Mouse (Mus musculus) forebrain, embryonic 14.5 days (tissue): ENCODE results near the gene Pax7. TPM values are rescaled to one million over a fixed set of nuclear protein-coding genes. Genes with fewer than 3 reads are reported as not detected.

Source experiments
- ATAC-seq: fragments of 200-750 bp; cut with Nextera tagmentation; 2 replicates; pipeline ENCODE4 v1.8.0; 2017; ENCODE audit warnings: mild to moderate bottlenecking, moderate library complexity
- DNase-seq: peaks from one replicate; pipeline ENCODE4 v3.0.0-alpha.2; 2015; ENCODE audit warnings: low spot score
- H3K27ac ChIP-seq: fragments of 300-500 bp; sonication (generic); 2 replicates; pipeline ENCODE4 v1.5.1; 2014; ENCODE audit warnings: low read depth, mild to moderate bottlenecking, control low read depth, low read length, moderate library complexity
- H3K27me3 ChIP-seq: fragments of 300-500 bp; sonication (generic); replicated peaks from 2 replicates; pipeline ENCODE4 v1.6.1; 2014; ENCODE audit warnings: low read length, control low read depth, mixed read lengths; ENCODE audit not compliant: control insufficient read depth, insufficient read depth
- H3K36me3 ChIP-seq: fragments of 300-500 bp; sonication (generic); 2 replicates; pipeline ENCODE4 v1.6.1; 2014; ENCODE audit warnings: low read length, control low read depth; ENCODE audit not compliant: control insufficient read depth, insufficient read depth
- H3K4me1 ChIP-seq: fragments of 300-500 bp; sonication (generic); 2 replicates; pipeline ENCODE4 v1.6.1; 2014; ENCODE audit warnings: antibody characterized with exemption, low read length, control low read depth; ENCODE audit not compliant: control insufficient read depth, insufficient read depth
- H3K4me2 ChIP-seq: fragments of 300-500 bp; sonication (generic); 2 replicates; pipeline ENCODE4 v1.6.1; 2014; ENCODE audit warnings: mild to moderate bottlenecking, control low read depth, low read length
- H3K4me3 ChIP-seq: fragments of 300-500 bp; sonication (generic); 2 replicates; pipeline ENCODE4 v1.5.1; 2014; ENCODE audit warnings: low read depth, low read length, control low read depth
- H3K9ac ChIP-seq: fragments of 300-500 bp; sonication (generic); 2 replicates; pipeline ENCODE4 v1.6.1; 2014; ENCODE audit warnings: mild to moderate bottlenecking, low read length, control low read depth, moderate library complexity
- H3K9me3 ChIP-seq: fragments of 300-500 bp; sonication (generic); replicated peaks from 2 replicates; pipeline ENCODE4 v1.6.1; 2016; ENCODE audit warnings: low read length, control low read depth, mixed read lengths; ENCODE audit not compliant: control insufficient read depth
- WGBS: fragments of 180-500 bp; shearing (Covaris S2); extraction: QIAGEN DNeasy Blood & Tissue Kit; methylation state at CpG from one replicate; pipeline ENCODE4 v1.1.7; 2014; 5-methylcytosine and 5-hydroxymethylcytosine counted together
- polyA plus RNA-seq: library from polyadenylated mRNA; unstranded; fragments of >200 nt; fragmentation: Nextera tagmentation; extraction: Ambion mirVana; gene quantifications from 2 replicates; pipeline ENCODE4 v1.2.1, GENCODE M21; 2014

Pax7 gene
- polyA plus RNA-seq, 1 experiment from 2014 or later = 0.06 TPM

DNA sequence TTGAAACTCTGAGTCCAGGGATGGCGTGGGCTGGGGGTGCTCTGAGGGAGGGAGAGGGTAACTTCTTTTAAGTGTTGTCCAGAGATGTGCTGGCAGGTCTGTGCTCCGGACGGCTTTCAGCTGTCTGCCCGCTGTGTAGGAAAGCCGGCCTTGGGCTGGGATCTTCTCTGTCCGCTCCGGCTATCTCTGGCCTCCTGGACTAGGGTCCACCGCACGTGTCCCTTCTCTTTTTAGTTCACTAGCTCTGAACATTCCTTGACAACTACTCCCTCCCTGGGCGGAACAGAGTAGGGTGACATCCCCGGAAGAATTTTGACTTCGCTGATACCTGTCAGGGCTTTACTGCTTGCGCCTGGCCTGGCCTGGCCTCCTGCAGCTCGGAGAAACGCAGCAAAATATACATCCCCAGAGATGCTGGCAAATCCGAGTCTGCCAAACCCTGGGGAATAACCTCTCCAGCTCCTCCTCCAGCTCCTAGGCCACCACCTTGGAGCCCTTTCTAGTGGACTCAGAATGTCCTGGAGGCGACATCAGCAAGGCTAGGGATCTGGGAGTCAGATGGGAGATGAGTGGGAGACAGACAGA is 581 bp upstream of the Pax7 start:
- no peak overlapping the region for H3K9ac ChIP-seq

GRCm38 (mm10) chr4:139832281-139833035 is 870 bp downstream of the Pax7 start:
- WGBS = under 1% methylated on average over 55 of the region's 55 CpGs
- Histone ChIP-seq H3K9me3 (no peaks in the 10 kb centered on the region), H3K4me2 (peak overlapping the region; percentile 37), H3K4me1 (peaks cover 2% of the 10 kb centered on the region; the same call in 1 of the 2 replicates), H3K9ac (no peak overlapping the region), H3K27ac (no peak overlapping the region), H3K4me3 (peak overlapping the region; percentile 6; the same call in 1 of the 2 replicates), H3K27me3 (peaks cover 97% of the 10 kb centered on the region), H3K36me3 (no peaks in the 10 kb centered on the region)
- ATAC-seq = no peak
- DNase-seq = no peak

More for the DNA sequence above, 581 bp upstream of the Pax7 start:
- Histone ChIP-seq H3K36me3 (no peaks in the 10 kb centered on the region), H3K27me3 (peaks cover 97% of the 10 kb centered on the region), H3K27ac (no peak overlapping the region), H3K4me2 (no peak overlapping the region), H3K9me3 (no peaks in the 10 kb centered on the region), H3K4me1 (peaks cover 2% of the 10 kb centered on the region; the same call in 1 of the 2 replicates), H3K4me3 (no peak overlapping the region)
- ATAC-seq (no peak), DNase-seq (no peak)
- WGBS = 9% methylated on average over 17 of the region's 17 CpGs

DNA sequence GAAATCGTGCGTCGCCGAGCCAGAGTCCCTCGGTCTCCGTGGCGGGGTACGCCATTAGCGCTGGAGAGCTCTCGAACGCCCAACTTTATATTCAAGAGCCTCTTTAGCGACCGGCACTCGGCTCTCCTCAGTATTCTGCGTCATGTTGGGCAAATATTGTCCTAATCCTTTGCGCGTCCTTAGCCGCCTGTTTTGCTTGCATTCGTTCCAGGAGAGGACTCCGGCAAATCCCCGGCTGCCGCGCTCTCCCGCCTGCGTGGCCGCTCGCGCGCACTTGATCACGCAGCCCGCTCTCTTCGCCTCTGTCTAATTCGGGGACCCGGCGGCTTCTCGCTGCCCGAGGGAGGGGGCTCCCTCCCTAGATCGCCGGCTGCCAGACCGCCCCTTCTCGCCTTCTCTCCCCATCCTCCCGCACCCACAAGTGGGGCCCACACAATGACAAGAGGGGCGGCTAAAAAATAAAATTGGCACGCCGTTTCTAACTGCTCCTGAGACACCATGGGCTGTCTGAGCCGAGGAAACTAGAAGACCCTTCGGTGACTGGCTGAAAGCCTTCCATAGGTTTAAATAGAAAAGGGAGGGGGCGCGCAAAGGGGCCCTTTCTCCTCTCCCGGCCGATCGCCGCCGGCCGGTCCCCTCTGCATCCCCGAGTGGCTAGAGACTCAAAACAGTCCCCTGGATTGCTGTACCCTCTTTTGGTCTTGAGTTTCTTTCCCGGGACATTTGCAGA is 1.7 kb downstream of the Pax7 start:
- Histone ChIP-seq H3K4me3 (no peak overlapping the region), H3K9me3 (no peaks in the 10 kb centered on the region), H3K4me2 (peak overlapping the region; percentile 14; the same call in 1 of the 2 replicates), H3K27me3 (peaks cover 98% of the 10 kb centered on the region), H3K36me3 (no peaks in the 10 kb centered on the region), H3K9ac (no peak overlapping the region), H3K4me1 (peaks cover 2% of the 10 kb centered on the region; the same call in 1 of the 2 replicates), H3K27ac (no peak overlapping the region)
- DNase-seq = no peak
- ATAC-seq = no peak
- under 1% methylated on average over 57 of the region's 57 CpGs for WGBS

- no peaks in the 10 kb centered on the region for H3K36me3 ChIP-seq
- ATAC-seq = no peak
- H3K27me3 ChIP-seq = peaks cover 99% of the 10 kb centered on the region
- 1% methylated on average over 24 of the region's 24 CpGs for WGBS
- no peaks in the 10 kb centered on the region for H3K9me3 ChIP-seq
- no peak overlapping the region for H3K4me2 ChIP-seq
- H3K27ac ChIP-seq = no peak overlapping the region
- no peak overlapping the region for H3K4me3 ChIP-seq
- no peak overlapping the region for H3K9ac ChIP-seq
- H3K4me1 ChIP-seq = peaks cover 2% of the 10 kb centered on the region; the same call in 1 of the 2 replicates
- DNase-seq = no peak
These were observed 2.5 kb downstream of the Pax7 start for GRCm38 (mm10) chr4:139830581-139831387.

GRCm38 (mm10) chr4:139830053-139830452 is 3.3 kb downstream of the Pax7 start:
- 5% methylated on average over 14 of the region's 14 CpGs for WGBS
- ATAC-seq (no peak), DNase-seq (no peak)
- no peak overlapping the region for H3K27ac ChIP-seq
- H3K4me2 ChIP-seq = no peak overlapping the region
- H3K9me3 ChIP-seq = no peaks in the 10 kb centered on the region
- H3K36me3 ChIP-seq = no peaks in the 10 kb centered on the region
- H3K27me3 ChIP-seq = peaks cover 99% of the 10 kb centered on the region
- H3K9ac ChIP-seq = no peak overlapping the region
- no peak overlapping the region for H3K4me3 ChIP-seq
- H3K4me1 ChIP-seq = peaks cover 2% of the 10 kb centered on the region; the same call in 1 of the 2 replicates

- H3K4me1 ChIP-seq = peaks cover 3% of the 10 kb centered on the region
- H3K9ac ChIP-seq = no peak overlapping the region
- no peaks in the 10 kb centered on the region for H3K9me3 ChIP-seq
- no peak overlapping the region for H3K27ac ChIP-seq
- no peaks in the 10 kb centered on the region for H3K36me3 ChIP-seq
- H3K4me2 ChIP-seq = no peak overlapping the region
- peaks cover 99% of the 10 kb centered on the region for H3K27me3 ChIP-seq
- 10% methylated on average over 16 of the region's 16 CpGs for WGBS
- DNase-seq (no peak), ATAC-seq (no peak)
- H3K4me3 ChIP-seq = no peak overlapping the region
These were observed 4.3 kb downstream of the Pax7 start for GRCm38 (mm10) chr4:139828871-139829590.

GRCm38 (mm10) chr4:139828283-139828678 is 5.0 kb downstream of the Pax7 start:
- DNase-seq (no peak), ATAC-seq (no peak)
- H3K4me3 ChIP-seq = no peak overlapping the region
- H3K4me2 ChIP-seq = no peak overlapping the region
- no peak overlapping the region for H3K9ac ChIP-seq
- peaks cover 8% of the 10 kb centered on the region for H3K4me1 ChIP-seq
- under 1% methylated on average over 36 of the region's 37 CpGs for WGBS
- H3K9me3 ChIP-seq = no peaks in the 10 kb centered on the region
- no peak overlapping the region for H3K27ac ChIP-seq
- no peaks in the 10 kb centered on the region for H3K36me3 ChIP-seq
- H3K27me3 ChIP-seq = peaks cover 99% of the 10 kb centered on the region
